Mouse (Mus musculus): ENCODE results near the gene Ptpn7. TPM values are rescaled to one million over a fixed set of nuclear protein-coding genes. Genes with fewer than 3 reads are reported as not detected.
A peak's percentile ranks its signal among the peaks of the same experiment; 100 is the strongest.

Ptpn7 gene
- total RNA-seq, 2 experiments from 2014 or later: 1.8 to 2.5 TPM

DNA sequence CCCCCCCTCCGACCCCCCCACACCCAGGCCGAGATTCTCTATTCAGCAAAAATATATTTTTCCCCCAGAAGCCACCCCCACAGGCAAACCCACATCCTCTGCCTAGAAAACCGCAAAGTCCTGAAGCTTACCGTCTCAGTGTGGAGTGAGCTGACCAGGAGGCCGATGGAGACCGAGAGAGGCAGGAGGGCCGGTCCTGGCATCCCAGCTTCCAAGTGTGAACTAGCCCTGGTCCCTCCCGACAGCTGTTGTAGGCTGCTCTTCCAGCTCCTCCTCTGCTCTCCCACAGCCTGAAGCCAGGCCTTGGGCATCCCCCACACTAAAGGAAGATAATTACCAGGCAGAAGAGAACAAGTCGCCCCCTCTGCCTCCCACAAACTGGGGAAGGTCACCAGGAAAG is 3.5 kb upstream of the Ptpn7 start:
- DNase-seq: no peak

DNA sequence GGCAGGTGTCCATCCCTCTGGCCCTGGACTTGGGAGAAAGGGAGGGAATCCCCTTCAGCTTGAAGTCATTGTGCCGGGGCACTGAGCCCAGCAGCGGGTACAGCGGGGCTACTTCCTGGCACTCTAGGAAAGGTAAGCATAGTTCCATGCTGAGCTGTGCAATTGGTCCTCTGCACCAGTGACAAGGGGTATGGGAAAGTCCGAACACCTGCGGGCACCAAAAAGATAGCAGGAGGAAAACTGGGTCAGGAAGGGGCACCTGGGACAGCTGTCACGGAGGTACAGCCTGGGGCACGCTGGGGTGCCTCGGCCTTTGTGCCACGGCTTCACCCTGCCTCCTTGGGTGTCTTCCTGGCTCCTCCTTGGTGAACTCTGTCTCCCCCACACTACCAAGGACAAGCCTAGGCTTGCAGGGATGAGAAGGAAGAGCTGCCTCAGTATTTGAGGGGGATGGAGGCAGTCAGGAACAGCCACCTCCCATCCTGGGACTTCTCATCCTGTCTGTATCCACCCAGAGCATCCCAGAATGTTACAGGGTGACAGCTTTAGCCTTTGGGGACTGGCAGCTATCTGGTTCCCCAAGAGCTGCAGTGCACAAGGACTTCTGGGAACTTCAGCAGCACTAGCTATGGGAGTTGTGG is 2.8 kb upstream of the Ptpn7 start:
- DNase-seq: no peak

DNA sequence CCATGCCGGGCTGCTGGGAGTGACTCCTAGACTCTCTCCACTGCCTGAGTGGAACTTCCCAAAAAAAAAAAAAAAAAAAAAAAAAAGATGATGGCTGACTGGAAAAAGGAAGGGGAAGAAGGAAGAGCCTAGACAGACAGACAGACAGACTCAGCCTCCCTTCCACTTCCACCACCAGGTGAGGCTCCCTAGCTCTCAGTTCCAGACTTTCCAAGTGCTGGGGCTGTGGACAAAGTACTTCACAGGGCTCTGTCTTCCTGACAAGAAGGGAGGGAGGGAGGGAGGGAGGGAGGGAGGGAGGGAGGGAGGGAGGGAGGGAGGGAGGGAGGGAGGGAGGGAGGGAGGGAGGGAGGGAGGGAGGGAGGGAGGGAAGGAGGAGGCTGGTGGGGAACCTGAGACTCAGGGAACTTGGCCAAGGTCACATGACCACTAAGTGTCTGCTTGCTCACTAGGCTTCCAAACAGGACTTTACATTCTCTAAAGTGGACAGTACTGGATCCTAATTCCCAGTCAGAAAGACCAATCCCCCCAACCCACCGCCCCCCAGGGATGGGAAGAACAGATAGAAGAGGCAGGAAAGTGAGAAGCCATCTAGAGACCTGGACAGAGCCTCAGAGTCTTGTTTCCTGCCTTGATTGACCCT is 2.0 kb upstream of the Ptpn7 start:
- no peak for DNase-seq

DNA sequence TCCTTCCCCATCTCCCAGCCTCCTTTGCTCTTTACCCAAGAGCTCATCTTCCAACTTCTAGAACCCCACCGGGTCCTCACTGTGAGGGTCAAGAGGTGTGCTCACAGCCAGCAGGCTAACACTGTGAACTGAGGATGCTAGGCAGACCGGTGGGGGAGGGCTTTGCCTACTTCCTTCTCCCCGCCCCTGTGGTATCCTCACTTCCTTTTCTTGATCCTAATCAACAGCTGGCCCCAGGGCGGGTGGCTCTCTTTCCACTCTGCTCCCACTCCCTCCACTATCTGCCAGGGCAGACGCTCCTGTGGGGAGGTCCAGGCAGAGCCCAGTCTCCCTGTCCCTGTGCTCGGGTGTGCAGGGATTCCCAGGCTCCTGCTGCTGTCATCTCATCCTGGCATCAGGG is 1.5 kb upstream of the Ptpn7 start:
- DNase-seq: peak; percentile 42

DNA sequence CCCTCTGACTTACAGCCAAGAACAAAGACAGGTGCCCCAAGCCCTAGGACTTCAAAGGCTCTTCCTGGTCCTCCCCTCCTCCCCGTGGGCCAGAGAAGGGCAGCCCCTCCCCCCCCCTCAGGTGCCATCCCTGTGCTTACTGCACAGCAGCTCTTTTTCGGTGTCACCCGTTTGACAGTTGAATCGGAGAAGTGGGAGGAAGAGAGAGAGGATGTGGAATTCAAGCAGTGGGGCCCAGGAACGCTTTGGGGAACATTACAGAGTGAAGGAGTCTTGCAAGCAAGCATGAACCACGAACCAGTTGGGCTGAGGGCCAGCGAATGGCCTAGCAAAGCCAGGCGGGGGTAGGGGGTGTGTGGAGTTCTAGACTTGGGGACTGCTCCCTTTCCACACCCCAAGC is 940 bp upstream of the Ptpn7 start:
- DNase-seq: no peak

DNA sequence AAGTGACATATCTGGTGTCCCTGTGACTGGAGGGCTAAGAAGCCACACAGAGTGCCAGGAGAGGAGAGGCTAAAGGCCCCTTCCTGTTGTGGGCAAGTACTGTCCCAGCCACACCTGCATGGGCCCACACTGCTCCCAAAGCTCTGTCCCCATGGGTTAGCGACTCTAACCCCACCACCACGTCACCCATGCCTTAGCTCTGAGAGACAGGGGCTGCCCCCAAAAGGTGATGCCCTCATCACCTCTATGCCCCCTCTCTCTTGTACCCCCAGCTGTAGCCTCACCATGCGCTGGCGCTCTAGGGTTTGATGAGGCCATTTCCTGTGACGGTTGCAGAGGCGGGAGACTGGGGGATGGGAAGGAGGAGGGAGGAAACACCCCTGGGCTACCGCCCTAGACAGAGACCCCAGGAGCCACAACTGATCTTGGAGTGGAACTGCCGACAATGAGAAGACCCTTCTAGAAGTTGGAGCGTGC is 431 bp downstream of the Ptpn7 start:
- DNase-seq: no peak

DNA sequence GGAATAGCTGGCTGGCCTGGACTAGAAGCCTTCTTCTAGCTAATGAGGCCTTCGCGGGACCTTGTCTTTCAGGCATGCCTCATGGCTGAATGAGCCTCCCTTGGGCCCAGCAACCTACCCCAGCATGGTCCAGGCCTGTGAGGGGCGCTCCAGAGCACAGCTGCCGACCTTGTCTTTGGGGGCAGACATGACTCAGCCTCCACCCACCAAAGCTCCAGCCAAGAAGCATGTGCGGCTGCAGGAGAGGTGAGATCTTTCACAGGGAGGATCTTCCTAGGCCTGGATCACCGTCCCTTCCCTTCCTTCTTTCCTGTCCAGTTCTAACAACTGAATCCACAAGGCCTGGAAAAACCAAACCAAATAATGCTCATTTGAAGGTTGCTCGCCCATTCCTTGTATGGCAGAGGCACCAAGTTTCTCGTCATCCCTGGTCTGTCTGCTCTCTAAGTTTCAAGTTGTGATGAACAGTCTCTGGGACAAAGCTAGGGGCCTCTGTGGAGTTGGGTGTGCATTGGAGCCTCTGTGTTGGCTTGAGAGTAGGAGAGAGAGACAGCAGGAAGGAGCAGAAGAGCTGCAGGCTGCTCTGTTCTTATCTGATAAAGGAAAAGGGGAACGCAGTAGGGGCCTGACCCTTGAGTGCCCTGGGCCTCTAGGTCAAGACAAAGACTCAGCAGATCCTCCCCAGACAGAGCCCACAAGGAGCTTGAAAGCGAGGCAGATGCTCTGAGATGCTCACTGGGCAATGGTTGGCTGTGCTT is 1.4 kb downstream of the Ptpn7 start:
- no peak for DNase-seq

DNA sequence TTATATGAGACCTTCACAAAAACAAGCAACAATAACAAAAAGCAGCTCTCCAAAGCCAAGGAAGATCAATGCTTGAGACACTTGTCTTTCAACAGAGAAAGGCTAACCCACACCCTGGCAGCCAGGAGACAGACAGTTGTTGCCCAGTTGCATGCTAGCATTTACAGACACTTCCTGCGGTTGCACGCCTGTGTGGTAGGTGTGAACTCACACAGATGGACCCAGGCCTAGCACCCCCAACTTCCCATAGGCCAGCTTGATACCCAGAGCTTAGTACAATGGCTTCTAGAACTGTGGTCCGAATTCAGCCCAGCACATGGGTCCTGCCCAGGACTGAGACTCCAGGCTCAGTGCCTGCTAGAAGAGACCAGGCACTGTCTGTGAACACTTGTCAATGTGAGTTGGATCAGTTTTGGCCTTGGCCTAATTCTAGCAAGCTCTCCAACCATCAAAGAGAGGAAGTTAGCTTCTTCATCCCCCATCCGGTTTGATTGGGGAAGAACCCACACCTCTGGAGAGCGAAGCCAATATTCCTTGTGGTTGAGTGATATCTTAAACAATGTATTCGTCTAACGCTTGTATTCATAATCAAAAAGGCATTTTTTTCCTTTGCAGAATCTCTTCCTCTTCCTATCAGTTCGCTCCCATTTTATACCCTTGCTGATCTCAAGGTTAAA is 2.7 kb downstream of the Ptpn7 start:
- no peak for DNase-seq

DNA sequence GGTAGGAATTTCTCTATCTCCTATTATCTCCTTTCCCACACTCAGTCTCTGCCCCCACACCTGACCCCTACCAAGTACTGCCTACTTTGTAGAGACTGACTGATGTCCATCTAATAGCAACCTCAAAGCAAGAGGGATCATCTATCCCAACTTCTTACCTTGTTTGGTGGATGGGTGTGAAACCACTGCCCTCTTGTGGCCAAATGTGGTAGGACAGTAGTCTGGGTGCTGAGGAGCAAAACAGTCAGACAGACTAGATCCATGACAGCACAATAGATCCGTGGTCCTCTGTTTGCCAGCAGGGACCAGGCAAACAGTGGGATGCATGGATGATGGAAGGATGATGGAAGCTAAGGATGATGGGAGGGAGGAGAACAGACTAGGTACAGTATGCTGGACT is 4.0 kb downstream of the Ptpn7 start:
- peak; percentile 78 for DNase-seq

DNA sequence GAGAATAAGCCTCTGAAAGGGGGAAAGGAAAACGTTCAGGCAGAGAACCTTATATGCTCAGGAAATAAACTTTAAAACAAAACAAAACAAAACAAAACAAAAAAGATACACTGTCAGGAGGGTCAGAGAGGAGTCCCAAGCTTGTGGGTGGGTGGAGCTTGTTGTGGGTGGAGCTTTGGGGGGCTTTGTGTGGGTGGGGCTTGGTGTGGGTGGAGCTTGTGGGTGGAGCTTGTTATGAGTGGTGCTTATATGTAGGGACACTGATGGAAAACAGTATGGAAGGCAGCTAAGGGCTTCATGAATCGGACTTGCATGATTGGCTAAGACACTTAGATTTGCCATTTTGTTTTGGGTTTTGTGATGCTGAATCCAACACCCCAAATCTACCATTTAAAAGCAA is 7.4 kb downstream of the Ptpn7 start:
- no peak for DNase-seq

DNA sequence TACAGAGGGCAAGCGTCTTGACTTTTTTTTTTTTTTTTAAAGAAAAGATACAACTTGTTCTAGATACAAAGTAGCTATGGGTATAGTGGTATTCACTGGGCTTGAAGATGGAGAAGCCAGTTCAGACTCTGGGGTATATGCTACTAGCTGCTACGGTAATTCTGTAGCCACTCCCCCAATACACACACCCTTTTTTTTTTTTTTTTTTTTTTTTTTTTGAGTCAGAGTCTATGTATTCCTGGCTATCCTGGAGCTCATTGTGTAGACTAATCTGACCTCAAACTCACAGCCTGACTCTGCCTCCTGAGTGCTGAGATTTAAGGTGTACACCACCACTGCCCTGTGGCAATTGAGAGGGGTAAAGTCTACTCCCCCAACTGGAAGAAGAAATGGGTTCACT is 10.0 kb downstream of the Ptpn7 start:
- DNase-seq: no peak

DNA sequence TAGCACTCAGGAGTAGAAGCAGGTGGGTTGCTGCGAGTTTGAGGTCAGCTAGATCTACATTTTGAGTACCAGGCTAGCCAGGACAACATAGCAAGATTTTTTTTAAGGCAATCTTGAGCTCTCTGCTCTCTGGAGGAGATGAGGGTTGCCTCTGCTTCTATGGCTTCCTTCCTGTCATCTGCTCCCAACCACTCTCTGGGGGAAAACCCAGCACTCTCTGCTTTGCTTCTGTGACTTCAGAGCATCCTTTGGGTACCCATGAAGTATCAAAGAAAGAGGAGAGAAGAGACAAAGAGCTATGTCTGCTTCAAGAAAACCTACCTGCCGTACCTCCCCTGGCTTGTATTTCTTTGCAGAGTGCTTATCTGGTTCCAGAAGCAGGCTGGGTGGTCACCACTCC is 11.4 kb downstream of the Ptpn7 start:
- DNase-seq: no peak

DNA sequence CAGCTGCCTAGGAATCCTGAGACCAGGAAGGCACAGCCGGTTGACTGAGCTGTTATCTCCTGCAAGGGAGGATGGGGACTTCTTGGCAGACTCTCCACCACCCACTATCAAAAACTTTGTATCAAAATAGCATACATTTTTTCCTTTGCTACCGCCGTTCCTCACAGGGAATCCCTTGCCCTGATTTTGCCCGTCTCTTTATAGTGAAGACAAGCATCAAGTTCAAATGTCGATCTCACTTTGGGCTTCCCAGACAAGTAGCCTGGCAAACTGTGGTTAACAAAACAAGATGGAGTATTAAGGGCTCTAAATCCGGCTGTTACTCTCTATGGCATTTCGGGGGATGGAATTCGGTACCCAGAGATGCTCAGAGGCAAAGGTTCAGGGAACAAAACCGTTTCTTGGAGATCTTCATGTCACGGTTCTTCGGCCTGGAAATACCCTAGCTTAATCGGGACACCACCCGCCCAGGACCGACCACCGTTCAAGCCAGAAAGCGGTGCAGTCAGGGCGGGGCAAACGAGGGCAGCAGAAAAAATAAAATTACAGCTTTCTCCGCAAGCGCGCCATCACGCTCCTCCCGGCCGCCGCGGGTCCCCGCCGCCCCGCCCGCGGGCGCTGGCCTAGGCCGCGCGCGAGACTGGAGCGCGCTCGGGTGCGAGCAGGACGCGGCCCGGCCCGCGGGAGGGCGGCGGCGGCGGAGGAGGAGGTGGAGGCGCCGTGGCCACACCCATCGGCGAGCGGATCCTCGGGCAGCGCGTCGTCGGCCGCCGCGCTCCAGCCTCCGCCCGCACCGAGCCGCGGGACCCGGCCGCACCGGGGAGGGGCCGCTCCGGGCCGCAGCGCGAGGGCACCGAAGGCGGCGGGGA is 13.8 kb downstream of the Ptpn7 start, which contains the start of gene Arl8a:
Gene Arl8a, plus strand, starts transcription at position 748 of the 869 bp plus-strand sequence.
- DNase-seq: peak; percentile 92

DNA sequence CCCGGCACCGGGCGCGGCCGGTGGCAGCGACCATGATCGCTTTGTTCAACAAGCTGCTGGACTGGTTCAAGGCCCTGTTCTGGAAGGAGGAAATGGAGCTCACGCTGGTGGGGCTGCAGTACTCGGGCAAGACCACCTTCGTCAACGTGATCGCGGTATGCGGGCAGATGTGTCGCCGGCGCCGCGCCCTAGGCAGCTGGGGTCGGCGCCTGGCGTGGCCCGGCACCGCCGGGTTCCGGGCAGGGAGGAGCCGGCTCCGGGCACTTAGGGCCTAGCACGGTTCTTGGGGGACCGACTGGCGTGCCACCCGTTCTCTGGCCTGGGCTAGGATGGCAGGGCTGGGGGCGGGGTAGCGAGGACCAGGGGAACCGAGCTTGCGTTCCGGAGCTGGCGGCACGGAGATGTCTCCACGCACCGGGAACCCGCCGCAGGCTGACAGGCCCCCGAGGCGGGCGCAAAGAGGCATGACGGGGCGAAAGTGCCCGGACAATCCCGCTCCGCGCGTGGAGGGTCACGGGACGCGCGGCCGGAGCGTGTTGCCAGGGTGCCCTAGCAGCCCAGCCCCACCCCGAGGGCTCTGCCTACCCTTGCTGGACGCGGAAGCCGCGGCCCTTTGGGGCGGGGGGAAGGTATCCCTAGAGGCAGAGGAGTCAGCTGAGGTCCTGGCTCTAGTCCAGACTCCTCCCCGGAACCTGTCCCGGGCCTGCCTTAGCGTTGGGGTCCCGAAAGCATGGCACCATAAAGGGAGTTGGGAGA is 14.6 kb downstream of the Ptpn7 start:
- DNase-seq: peak; percentile 91

DNA sequence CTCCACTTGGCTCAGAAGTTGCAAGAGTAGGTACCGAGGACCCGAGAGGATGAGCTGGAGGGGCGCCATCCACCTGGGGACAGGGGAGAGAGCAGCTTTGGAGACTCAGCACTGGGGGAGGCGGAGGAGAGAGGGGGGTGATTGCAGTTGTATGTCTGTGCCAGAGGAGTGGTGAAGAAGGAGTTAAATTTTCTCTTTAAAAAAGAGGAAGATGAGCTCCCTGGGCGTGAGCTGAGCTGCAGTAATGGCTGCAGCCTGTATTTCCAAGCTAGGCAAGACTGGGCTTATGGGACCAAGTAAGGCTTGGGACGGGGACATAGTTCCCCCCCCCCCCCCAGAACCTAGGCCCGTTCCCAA is 15.2 kb downstream of the Ptpn7 start:
- no peak for DNase-seq

DNA sequence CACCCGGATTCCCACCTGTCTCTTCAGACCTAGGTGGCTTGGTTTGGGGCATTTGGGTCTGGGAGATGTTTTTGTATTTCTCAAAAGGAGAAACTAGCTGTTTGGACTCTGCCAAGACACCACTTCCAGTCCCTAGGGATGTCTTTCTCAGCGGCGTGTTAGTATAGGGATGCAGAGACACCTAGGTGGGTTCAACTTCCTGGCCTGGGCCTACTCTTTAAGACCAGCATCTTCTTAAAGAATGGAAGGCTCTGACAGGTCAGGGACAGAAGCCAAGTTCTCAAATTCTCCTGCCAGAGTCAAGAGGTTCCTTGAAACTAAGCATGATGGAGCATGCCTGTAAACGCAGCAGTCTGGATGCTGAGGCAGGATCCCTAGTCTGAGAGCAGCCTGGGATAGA is 16.0 kb downstream of the Ptpn7 start:
- DNase-seq: no peak

DNA sequence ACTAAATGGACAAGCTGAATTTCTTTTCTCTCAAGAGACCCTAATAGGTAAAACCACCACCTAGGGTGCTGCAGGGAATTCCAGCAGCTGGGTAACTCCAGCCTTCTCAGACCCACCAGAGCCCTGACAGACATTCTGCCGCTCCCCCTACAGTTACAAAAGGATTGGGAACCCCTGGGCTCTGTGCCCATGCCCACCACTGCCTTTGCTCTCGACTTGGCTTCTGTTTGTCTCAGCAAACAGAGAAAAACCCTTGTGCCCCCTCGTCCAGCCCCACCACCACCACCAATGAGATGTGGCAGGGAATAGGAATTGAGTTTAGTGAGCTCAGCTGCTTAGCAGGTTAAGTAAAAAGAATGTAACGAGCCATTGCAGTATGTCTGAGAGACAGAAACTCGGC is 16.5 kb downstream of the Ptpn7 start:
- no peak for DNase-seq

DNA sequence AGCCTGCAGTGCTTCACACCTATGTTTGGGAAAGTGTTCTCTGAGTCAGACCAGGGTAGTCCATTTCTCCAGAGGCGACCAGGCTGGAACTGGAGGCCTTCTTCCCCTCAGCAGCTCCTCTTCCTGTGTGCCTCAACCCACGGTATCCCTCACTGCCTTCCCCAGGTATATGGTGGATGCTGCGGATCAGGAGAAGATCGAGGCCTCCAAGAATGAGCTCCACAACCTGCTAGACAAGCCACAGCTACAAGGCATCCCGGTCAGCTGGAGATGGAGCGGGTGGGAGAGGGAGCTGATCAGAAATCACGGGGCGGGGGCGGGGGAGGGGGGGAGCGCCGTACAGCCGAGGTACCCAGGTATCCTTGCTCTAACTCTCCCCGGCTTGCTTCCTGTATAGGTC is 21.5 kb downstream of the Ptpn7 start:
- DNase-seq: no peak

DNA sequence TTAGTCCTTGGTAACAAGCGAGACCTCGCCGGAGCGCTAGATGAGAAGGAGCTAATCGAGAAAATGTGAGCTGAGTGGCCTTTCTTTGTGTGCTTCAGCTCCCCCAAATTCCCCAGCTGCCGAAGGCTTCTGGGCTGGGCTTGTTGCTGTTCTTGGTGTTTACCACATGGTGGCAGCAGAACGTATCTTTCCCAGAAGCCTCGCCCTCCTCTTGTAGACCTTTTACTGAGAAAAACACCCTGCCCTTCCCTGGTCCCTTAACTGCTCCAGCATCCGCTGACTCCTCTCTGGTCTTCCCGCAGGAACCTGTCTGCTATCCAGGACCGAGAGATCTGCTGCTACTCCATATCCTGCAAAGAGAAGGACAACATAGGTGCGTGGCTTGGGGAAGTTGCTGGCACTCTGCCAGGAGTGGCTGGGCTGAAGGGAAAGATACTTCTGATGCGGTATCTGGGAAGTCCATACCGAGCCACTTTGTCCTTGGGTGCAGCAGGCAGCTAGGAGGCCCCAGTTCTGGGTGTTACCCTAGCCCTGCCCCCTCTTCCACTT is 22.0 kb downstream of the Ptpn7 start:
- DNase-seq: peak; percentile 72

DNA sequence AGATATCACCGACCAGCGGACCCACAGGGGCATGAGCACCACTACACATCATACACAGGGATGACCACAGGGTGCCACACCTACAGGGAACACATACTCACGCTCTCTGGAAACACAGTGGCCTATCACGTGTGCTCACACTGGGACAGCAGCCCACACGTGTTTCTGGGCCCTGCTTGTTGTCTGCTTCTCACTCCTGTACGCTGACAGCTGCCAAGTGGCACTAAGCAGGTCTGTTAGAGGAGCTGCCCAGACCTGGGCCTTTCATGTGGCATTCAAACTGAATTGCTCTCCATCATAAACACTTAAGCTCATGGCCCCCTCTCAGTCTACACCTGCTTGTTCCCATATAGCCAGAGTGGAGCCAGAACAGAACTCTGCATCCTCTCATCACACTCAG is 23.8 kb downstream of the Ptpn7 start:
- DNase-seq: no peak

DNA sequence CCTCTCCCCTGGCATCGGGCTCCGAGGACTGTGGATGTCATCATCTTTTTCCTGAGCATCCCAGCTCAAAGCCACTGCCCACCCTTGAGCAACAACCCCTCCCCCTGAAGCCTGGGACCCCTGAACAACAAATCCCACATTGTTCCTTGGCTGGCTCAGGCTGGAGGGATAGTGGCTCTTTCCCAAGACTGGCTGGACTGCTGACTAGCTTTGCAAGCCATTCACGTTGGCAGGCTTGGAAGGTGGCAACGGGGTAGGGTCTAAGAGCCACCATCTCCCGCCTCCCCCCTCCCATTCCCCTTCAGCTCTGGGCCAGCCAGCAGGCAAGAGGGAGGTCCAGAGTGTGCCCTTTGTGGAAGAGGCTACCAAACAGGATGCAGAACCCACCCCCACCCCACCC is 26.1 kb downstream of the Ptpn7 start:
- DNase-seq: no peak

Measured in adrenal gland, postnatal 10 days (tissue).